Mouse (Mus musculus) CH12.LX (cell line): ENCODE measurements around the gene Fbxo47. TPM values are rescaled to one million over a fixed set of nuclear protein-coding genes. Genes with fewer than 3 reads are reported as not detected.

Experiments
- DNase-seq: peaks from one replicate; pipeline ENCODE4 v3.0.0-alpha.2; 2013; ENCODE audit errors: extremely low read depth
- H3K27ac ChIP-seq: 2 replicates; pipeline ENCODE4 v1.5.1; 2012; ENCODE audit warnings: low read depth, mild to moderate bottlenecking, control low read depth, moderate library complexity; ENCODE audit not compliant: insufficient read depth
- H3K27me3 ChIP-seq: replicated peaks from 2 replicates; pipeline ENCODE3; 2012; ENCODE audit warnings: inconsistent platforms
- H3K36me3 ChIP-seq, 2 experiments: replicated peaks in 1 of 2; 2 replicates each; pipeline versions ENCODE3 to v1.6.1; 2012; ENCODE audit warnings: inconsistent platforms in 1 of 2, low read length in 1 of 2, mild to moderate bottlenecking in 1 of 2, mixed read lengths in 1 of 2, moderate library complexity in 1 of 2; ENCODE audit not compliant: control insufficient read depth in 1 of 2, insufficient read depth in 1 of 2
- H3K4me1 ChIP-seq, 2 experiments: 2 replicates each; pipeline ENCODE4 v1.6.1; 2012; ENCODE audit warnings: inconsistent platforms in 1 of 2, moderate library complexity in 1 of 2; ENCODE audit not compliant: insufficient read depth in 2 of 2, control insufficient read depth in 1 of 2
- H3K4me2 ChIP-seq: 2 replicates; pipeline ENCODE4 v1.6.1; 2012; ENCODE audit warnings: low read depth, mild to moderate bottlenecking, control low read depth; ENCODE audit not compliant: poor library complexity, insufficient read depth, severe bottlenecking
- H3K4me3 ChIP-seq, 3 experiments: fragments of 150-350 bp in 1 of 3; sonication (generic) in 1 of 3; replicated peaks in 1 of 3; 2 replicates each; pipeline versions ENCODE3 to v1.5.1; 2011 to 2012; ENCODE audit warnings: low read depth in 2 of 3, low read length in 2 of 3, mild to moderate bottlenecking in 2 of 3, moderate library complexity in 2 of 3, control low read depth in 1 of 3, improper control_type of control experiment in 1 of 3, inconsistent platforms in 1 of 3, mixed read lengths in 1 of 3; ENCODE audit not compliant: poor library complexity in 1 of 3
- H3K79me2 ChIP-seq: replicated peaks from 2 replicates; pipeline ENCODE4 v1.6.1; 2012; ENCODE audit warnings: mild to moderate bottlenecking, moderate library complexity; ENCODE audit not compliant: control insufficient read depth, poor library complexity, insufficient read depth, severe bottlenecking; ENCODE audit errors: extremely low read depth
- H3K9ac ChIP-seq: 2 replicates; pipeline ENCODE4 v1.6.1; 2012; ENCODE audit warnings: low read depth, mild to moderate bottlenecking, control low read depth, moderate library complexity; ENCODE audit not compliant: insufficient read depth
- H3K9me3 ChIP-seq: replicated peaks from 2 replicates; pipeline ENCODE3; 2012; ENCODE audit warnings: low read length, inconsistent platforms, mixed read lengths
- CHD2 ChIP-seq: IDR thresholded peaks from 2 replicates; pipeline ENCODE4 v1.6.1; 2011; ENCODE audit warnings: low read length, improper control_type of control experiment
- GABPA ChIP-seq: IDR thresholded peaks from 2 replicates; pipeline ENCODE4 v1.6.1; 2012; ENCODE audit warnings: low read depth, low read length, improper control_type of control experiment, inconsistent platforms; ENCODE audit not compliant: insufficient replicate concordance
- HCFC1 ChIP-seq: IDR thresholded peaks from 2 replicates; pipeline ENCODE4 v1.6.1; 2012; ENCODE audit warnings: low read depth, mild to moderate bottlenecking, inconsistent platforms, low read length, improper control_type of control experiment
- JUN ChIP-seq: IDR thresholded peaks from 2 replicates; pipeline ENCODE4 v1.6.1; 2011; ENCODE audit warnings: low read depth, mild to moderate bottlenecking, low read length, improper control_type of control experiment, moderate library complexity; ENCODE audit not compliant: insufficient read depth
- JUND ChIP-seq: conservative IDR thresholded peaks from 2 replicates; pipeline ENCODE4 v1.6.1; 2011; ENCODE audit warnings: low read depth, low read length, improper control_type of control experiment
- MAFK ChIP-seq: IDR thresholded peaks from 2 replicates; pipeline ENCODE4 v1.6.1; 2011; ENCODE audit warnings: low read length, improper control_type of control experiment; ENCODE audit not compliant: insufficient replicate concordance
- MEF2A ChIP-seq: IDR thresholded peaks from 2 replicates; pipeline ENCODE4 v1.6.1; 2014; ENCODE audit warnings: low read depth, mild to moderate bottlenecking, inconsistent platforms, low read length, improper control_type of control experiment, borderline replicate concordance
- MXI1 ChIP-seq: IDR thresholded peaks from 2 replicates; pipeline ENCODE4 v1.6.1; 2011; ENCODE audit warnings: mild to moderate bottlenecking, low read depth, low read length, improper control_type of control experiment
- NRF1 ChIP-seq: IDR thresholded peaks from 2 replicates; pipeline ENCODE4 v1.6.1; 2014; ENCODE audit warnings: low read depth, mild to moderate bottlenecking, inconsistent platforms, low read length, improper control_type of control experiment, moderate library complexity
- SIN3A ChIP-seq: IDR thresholded peaks from 2 replicates; pipeline ENCODE4 v1.6.1; 2012; ENCODE audit warnings: low read length, improper control_type of control experiment, inconsistent platforms
- TBP ChIP-seq: conservative IDR thresholded peaks from 2 replicates; pipeline ENCODE4 v1.6.1; 2011; ENCODE audit warnings: low read depth, low read length, improper control_type of control experiment
- ZC3H11A ChIP-seq: IDR thresholded peaks from 2 replicates; pipeline ENCODE4 v1.6.1; 2012; ENCODE audit warnings: low read depth, mild to moderate bottlenecking, inconsistent platforms, low read length, improper control_type of control experiment
- ZKSCAN1 ChIP-seq: IDR thresholded peaks from 2 replicates; pipeline ENCODE4 v1.6.1; 2012; ENCODE audit warnings: low read depth, inconsistent platforms, low read length, improper control_type of control experiment, borderline replicate concordance
- dilution Hi-C: fragments of 300-500 bp; cut with MboI; formaldehyde crosslinking; loops from 2 replicates; pipeline ENCODE4 v1.14.3; 2020; ENCODE audit warnings: low sequenced_read_pairs; ENCODE audit not compliant: extremely low pct_unique_long_range_greater_than_20kb, extremely low pct_ligation_motif_present
- in situ Hi-C: fragments of 300-500 bp; cut with MboI; formaldehyde crosslinking; loops from 3 replicates; pipeline ENCODE4 v1.14.3; 2019; ENCODE audit warnings: low sequenced_read_pairs, low pct_ligation_motif_present, low pct_unique_long_range_greater_than_20kb, mixed read lengths
- polyA plus RNA-seq: library from polyadenylated mRNA; unstranded; fragments of >175 nt; gene quantifications from 2 replicates; pipeline ENCODE4 v1.2.1, GENCODE M21; 2012; ENCODE audit warnings: low read depth; ENCODE audit not compliant: insufficient read length
- total RNA-seq, 2 experiments: library from RNA; depleted of rRNA; stranded (reverse); fragments of 300-350 nt in 1 of 2; fragments of >200 nt in 1 of 2; gene quantifications; 2 replicates each; pipeline ENCODE4 v1.2.3; 2012 to 2014

The Fbxo47 gene
- total and polyA plus RNA-seq, 3 experiments, result 1.1 to 3.0 (median 2.0) TPM

DNA sequence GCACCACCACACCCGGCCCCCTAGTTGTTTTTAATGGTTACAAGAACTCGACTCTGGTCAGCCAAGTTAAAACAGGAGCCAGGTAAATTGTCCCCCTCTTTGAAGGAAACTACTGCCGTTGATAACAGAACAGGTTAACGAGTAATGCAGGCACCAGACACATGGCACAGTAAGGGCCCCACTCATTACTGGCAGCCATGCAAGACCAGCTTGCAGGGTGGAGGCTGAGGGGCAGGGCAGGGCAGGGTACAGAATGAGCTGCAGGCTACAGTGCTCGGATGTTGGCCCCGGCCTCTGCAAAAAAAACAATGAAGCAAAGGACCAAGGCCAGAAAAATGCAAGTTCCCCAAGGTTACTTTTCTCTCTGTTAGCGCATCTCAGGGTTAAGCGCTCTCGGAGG lies 39.7 kb upstream of the Fbxo47 start:
- dilution Hi-C loops (no loop called here), in situ Hi-C loops (no loop called here)
- Histone ChIP-seq H3K27ac (no peak overlapping the region), H3K36me3 (no peaks in the 10 kb centered on the region), H3K4me3 (no peak overlapping the region), H3K4me1 (peaks cover 0 to 10% of the 10 kb centered on the region in 2 experiments; a peak in 2 of 4 replicates), H3K4me2 (no peak overlapping the region), H3K27me3 (peaks cover 6% of the 10 kb centered on the region), H3K79me2 (no peaks in the 10 kb centered on the region), H3K9ac (no peak overlapping the region), H3K9me3 (no peaks in the 10 kb centered on the region)
- DNase-seq, result no peak
- TF ChIP-seq ZC3H11A (no peak), MAFK (no peak)

- Histone ChIP-seq H3K9ac (no peak overlapping the region), H3K36me3 (no peaks in the 10 kb centered on the region), H3K27ac (no peak overlapping the region), H3K79me2 (no peaks in the 10 kb centered on the region), H3K4me1 (peaks cover 0 to 7% of the 10 kb centered on the region in 2 experiments; a peak in 1 of 4 replicates), H3K27me3 (peaks cover 20% of the 10 kb centered on the region), H3K4me3 (no peak overlapping the region)
- in situ Hi-C loops (no loop called here), dilution Hi-C loops (no loop called here)
- TF ChIP-seq JUND (no peak), CHD2 (no peak), NRF1 (no peak), HCFC1 (no peak), MEF2A (no peak), JUN (no peak), TBP (no peak), ZKSCAN1 (no peak), SIN3A (no peak), MXI1 (no peak)
- TF ChIP-seq, all 38 proteins: peak for 0
- no peak for DNase-seq
- H3K9me3 ChIP-seq, result no peaks in the 10 kb centered on the region
- no peak overlapping the region for H3K4me2 ChIP-seq
Measured at GRCm38 (mm10) chr11:97915974-97916503, 32.1 kb upstream of the Fbxo47 start.

GRCm38 (mm10) chr11:97915471-97915870 lies 31.5 kb upstream of the Fbxo47 start:
- dilution Hi-C loops, result no loop called here

More at GRCm38 (mm10) chr11:97915471-97915870, 31.5 kb upstream of the Fbxo47 start:
- Histone ChIP-seq H3K27me3 (peaks cover 26% of the 10 kb centered on the region), H3K9me3 (no peaks in the 10 kb centered on the region), H3K4me3 (no peak overlapping the region), H3K79me2 (no peaks in the 10 kb centered on the region), H3K27ac (no peak overlapping the region)
- no peak for TF ChIP-seq GABPA
- TF ChIP-seq, all 38 proteins: peak for 0
- DNase-seq, result no peak
- in situ Hi-C loops, result no loop called here
- H3K36me3 ChIP-seq, result no peaks in the 10 kb centered on the region
- no peak overlapping the region for H3K9ac ChIP-seq
- H3K4me1 ChIP-seq, result peaks cover 0 to 1% of the 10 kb centered on the region in 2 experiments; a peak in 1 of 4 replicates
- H3K4me2 ChIP-seq, result no peak overlapping the region
